Mouse (Mus musculus) stomach, postnatal 0 days (tissue): ENCODE measurements around the gene Lipt1.

Source experiments
- CTCF ChIP-seq: IDR thresholded peaks from 2 replicates; pipeline ENCODE4 v1.5.1; 2016; ENCODE audit warnings: antibody characterized with exemption, low read depth, mild to moderate bottlenecking, moderate library complexity
- EP300 ChIP-seq: optimal IDR thresholded peaks from 2 replicates; pipeline ENCODE3; 2016; ENCODE audit warnings: antibody characterized with exemption

GRCm38 (mm10) chr1:37864511-37865400 lies 6.8 kb upstream of the Lipt1 start:
- TF ChIP-seq CTCF (peak; percentile 71), EP300 (no peak)
